Mouse (Mus musculus) lung, adult 18-20 months (tissue): ENCODE data around the gene Mapk14.
"Not testable (repeated sequence)": the region's sequence is repeated elsewhere in the genome, so short reads cannot be mapped to it uniquely, and the experiment has no call there.

Experiments
- DNase-seq, 2 experiments: peaks; one replicate each; pipeline ENCODE4 v3.0.0; 2022; ENCODE audit warnings: mixed read lengths in 2 of 2

The Mapk14 gene

GRCm38 (mm10) chr17:28698245-28698644, 7.1 kb downstream of the Mapk14 start:
- peak in 1 of 2 experiments; percentile 53 for DNase-seq

- no peak for DNase-seq
Observed at GRCm38 (mm10) chr17:28698672-28699071, 7.5 kb downstream of the Mapk14 start.

DNA sequence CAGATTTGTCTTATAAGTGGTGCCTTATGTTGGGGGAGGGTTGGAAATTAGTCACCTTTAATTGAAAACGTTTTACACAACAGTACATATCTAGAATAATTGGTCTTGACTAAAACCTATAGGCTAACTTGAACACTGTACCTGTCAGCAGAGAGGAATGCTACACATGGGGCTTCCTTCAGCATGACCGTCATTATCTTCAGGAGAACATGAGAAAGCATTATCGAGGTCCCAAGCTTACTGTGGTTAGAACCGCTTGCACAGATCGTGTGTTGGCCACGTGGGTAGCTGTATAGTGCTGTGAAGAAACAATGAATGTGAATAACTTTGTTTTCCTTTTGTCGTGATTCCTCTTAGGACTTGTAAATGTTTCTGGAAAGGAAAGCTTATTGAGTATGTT, 8.7 kb downstream of the Mapk14 start:
- DNase-seq: no peak

DNA sequence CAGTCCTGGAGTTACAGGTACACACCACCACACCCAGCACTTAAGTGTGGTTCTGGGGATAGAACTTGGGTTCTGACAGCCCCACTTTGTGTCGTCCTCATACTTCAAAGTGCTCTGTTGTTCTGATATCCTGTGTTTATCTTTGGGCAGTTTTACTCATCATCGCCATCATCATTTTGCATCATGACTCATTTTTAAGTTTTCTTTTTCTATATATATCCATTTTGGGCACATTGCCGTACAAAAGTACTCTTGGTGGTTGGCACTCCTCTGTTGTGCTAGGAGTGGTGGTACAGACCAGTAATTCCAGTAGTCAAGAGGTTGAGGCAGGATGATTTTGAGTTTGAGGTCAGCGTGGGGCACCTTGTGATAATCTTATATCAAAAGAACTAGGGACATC, 10.0 kb downstream of the Mapk14 start:
- DNase-seq: no peak

GRCm38 (mm10) chr17:28701737-28702136, 10.6 kb downstream of the Mapk14 start:
- peak in 1 of 2 experiments; percentile 34 for DNase-seq

DNA sequence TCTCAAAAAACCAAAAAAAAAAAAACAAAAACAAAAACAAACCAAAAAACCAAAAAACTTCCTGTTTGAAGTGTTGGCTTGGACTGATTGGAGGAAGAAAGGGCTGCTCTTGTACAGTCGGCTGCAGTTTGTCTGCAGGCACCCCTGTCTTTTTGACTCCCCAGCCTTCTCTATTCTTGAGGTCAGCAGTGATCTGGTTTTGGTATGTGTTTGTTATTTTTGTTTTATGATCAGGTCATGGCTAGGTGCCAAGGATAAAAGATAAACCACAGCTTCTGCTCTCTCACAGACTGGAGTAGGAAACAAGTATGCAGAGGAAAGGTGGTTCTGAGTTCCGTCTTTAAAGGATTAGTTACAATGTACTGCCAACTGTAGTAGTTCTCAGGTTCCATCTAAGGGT, 11.5 kb downstream of the Mapk14 start:
- DNase-seq: peak in 1 of 2 experiments; percentile 46

GRCm38 (mm10) chr17:28706697-28707096, 15.6 kb downstream of the Mapk14 start:
- DNase-seq: peak in 1 of 2 experiments; percentile 48

DNA sequence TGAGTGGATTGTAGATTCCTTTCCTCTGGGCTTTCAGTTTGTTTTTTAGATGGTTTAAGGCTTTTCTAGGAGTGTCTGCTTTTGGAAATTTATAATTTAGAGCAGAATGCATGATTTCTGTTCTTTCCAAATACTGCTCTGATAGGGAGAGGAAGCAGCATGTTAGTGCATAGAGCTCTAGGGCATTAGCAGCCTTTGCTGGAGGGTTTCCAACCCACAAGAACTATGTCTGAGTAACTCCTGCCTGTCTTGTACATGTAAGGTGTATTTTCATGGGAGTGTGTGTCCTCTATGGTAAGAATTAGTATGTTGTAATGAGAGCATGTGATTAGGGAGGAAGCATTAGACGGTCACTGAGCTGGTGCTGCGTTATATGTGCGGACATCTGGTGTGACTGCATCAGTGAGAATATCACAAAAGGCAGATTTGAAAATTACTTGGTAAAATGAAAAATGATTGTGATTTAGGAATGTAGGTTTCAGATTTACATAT, 16.1 kb downstream of the Mapk14 start:
- no peak for DNase-seq

GRCm38 (mm10) chr17:28707816-28708215, 16.7 kb downstream of the Mapk14 start:
- DNase-seq: no peak

DNA sequence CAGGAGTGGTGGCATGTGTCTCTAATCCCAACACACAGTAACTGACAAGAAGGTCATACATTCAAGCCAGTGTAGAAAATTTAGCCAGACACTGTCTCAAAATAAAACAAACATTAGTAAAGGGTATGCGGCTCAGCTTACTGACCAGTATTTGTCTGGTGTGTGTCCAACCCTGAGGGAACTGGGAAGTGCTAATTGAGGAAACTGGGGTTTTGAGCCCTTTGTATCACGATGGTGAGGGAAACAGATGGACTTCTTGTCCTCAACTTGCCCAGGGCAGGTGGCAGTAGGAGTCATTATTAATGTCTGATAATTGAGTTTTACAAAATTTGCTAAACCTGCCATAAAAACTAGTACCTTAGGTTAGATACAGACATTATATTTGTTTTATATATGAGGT, 17.9 kb downstream of the Mapk14 start:
- no peak for DNase-seq

DNA sequence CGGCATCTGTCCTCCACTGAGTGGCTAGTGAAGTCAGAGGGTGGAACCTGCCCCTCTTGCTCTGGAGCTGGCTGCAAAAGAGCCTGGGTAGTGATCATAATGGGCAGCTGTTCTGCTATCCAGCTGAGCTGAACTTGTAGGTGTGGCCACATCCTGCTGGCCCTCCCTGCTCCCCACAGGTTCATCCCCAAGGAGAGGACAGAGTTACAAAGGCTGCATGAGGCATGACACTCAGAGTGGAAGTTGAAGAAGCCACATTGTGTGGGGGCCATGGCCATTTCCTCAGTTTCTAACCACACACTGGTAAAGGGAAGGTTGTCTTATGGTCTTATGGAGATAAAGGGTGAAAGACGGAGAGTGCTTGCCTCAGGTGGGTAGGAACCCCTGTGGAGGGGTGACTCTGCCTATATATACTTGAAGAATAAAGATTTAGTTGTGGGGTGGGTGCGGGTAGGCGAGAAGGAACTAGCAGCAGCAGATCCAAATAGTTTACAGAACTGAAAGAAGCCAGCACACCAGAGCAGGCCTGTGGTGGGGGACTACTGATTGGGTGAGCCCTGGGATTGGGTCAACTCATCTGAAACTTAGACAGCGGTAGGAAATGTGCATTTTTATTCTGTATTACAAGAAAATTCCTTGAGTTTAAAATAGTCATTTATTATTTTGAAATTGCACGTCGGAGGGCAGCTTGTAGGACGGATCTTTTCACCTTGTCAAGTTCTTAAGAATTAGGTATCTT, 18.6 kb downstream of the Mapk14 start:
- DNase-seq: peak in 1 of 2 experiments; percentile 33

GRCm38 (mm10) chr17:28710291-28710688, 19.2 kb downstream of the Mapk14 start:
- DNase-seq: no peak

- no peak for DNase-seq
Observed at GRCm38 (mm10) chr17:28711237-28711636, 20.1 kb downstream of the Mapk14 start.

DNA sequence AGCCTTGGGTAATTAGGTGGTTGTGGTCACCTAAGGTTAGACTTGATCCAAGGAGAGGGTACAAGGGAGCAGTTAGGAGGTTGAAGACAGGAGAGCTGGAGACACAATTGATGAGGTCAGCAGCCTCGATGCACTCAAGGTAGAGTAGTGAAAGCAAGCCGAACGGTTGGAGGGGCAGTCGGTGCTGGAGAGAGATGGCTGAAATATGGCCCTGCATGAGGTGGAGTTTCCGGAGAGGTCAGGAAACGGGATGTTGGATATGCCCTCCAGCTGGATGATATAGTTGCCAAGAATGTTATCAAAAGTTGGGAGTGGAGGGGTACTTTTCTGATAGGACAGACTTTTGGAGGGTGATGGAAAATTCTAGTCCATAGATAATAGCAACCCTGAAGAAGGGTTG, 21.2 kb downstream of the Mapk14 start:
- peak in 1 of 2 experiments; percentile 27 for DNase-seq

GRCm38 (mm10) chr17:28714006-28714405, 22.9 kb downstream of the Mapk14 start:
- DNase-seq: no peak

DNA sequence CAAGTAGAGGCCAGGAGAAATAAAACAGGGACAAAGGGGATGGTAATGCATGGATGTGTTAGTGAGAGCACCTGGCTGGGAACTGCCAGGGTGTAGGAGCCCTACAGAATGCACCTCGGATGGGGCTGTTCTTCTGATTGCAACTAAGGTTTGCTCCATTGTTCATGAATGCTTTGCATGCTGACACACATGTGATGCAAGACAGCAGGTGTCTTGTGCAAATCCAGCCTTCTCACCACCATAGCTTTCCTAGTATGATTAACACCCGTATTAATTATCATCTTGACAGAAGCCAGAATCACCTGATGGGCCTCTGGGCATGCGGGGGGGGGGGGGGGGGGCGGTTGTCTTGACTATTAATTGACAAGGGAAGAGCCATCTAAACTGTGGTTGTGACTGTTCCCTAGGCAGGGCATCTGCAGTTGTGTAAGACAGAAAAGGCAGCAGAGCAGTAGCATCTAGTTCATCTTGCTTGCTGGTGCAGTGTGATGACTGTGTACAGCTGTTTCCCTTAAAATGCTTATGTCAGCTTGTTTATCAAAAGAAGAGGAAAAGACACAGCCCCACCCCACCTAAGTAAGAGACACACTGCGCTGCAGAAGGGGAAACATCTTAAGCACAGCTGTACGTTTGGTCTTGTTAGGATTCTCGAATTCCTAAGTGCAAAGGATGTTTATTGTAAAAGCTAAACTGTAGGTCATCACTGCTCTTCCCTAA, 24.9 kb downstream of the Mapk14 start:
- no peak for DNase-seq

GRCm38 (mm10) chr17:28717535-28717934, 26.4 kb downstream of the Mapk14 start:
- DNase-seq: no peak

DNA sequence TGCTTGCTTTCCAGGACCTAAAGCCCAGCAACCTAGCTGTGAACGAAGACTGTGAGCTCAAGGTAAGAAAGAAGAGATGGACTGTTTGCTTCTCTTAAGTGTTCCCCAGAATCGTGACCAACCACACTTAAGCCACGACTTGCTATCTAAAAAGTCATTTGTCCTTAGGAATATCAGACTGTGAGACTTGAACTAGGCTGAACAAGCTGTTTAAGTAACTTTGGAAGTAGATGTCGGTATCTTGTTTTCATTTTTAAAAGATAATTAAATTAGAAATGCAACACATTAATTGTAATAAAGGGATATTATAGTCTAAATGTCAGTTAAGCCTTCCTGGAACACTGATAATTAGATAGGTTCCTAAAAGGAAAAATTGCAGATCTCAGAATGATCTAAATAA, 34.7 kb downstream of the Mapk14 start, which contains the start of gene AC170998.1:
AC170998.1 (plus strand) TSS at position 301 of the 400 bp plus-strand sequence.
- no peak for DNase-seq

GRCm38 (mm10) chr17:28727511-28727910, 36.4 kb downstream of the Mapk14 start:
- DNase-seq: not testable (repeated sequence)

GRCm38 (mm10) chr17:28735317-28736105, 44.4 kb downstream of the Mapk14 start:
- no peak for DNase-seq

DNA sequence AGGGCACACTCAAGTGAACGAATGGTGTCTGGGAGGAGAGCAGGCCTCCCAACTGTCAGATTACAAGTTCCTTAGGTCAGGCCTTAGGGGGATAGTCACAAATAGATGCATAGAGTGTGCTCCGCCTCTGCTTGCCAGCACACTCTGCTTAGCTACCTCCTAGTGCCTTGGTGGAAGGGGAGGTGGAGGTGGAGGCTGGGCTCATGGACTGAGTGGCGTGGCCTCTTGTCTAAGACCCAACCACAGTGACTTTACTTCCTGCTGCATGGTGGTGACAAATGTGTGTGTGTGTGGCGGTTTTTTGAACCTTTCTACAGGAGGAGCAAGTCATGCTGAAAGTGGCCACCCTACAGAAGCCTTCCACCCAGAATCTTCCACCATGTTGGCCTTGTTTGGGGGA, 45.4 kb downstream of the Mapk14 start:
- DNase-seq: no peak

GRCm38 (mm10) chr17:28737973-28738372, 46.8 kb downstream of the Mapk14 start:
- no peak for DNase-seq

- no peak for DNase-seq
Observed at GRCm38 (mm10) chr17:28739244-28739643, 48.1 kb downstream of the Mapk14 start.
